Mouse (Mus musculus) liver, embryonic 12.5 days (tissue): Measurements from ENCODE around the gene Syngr4. TPM values are rescaled to one million over a fixed set of nuclear protein-coding genes. Genes with fewer than 3 reads are reported as not detected.
A peak's percentile ranks its signal among the peaks of the same experiment; 100 is the strongest.

ENCODE experiments used
- ATAC-seq: fragments of 200-750 bp; cut with Nextera tagmentation; 2 replicates; pipeline ENCODE4 v1.8.0; 2017; ENCODE audit warnings: moderate number of reproducible peaks, mild to moderate bottlenecking, moderate library complexity
- H3K27ac ChIP-seq: fragments of 300-500 bp; sonication (generic); 2 replicates; pipeline ENCODE4 v1.5.1; 2016; ENCODE audit warnings: mild to moderate bottlenecking
- H3K27me3 ChIP-seq: fragments of 300-500 bp; sonication (generic); replicated peaks from 2 replicates; pipeline ENCODE4 v1.6.1; 2016; ENCODE audit warnings: mild to moderate bottlenecking, moderate library complexity
- H3K36me3 ChIP-seq: fragments of 300-500 bp; sonication (generic); 2 replicates; pipeline ENCODE4 v1.6.1; 2016; ENCODE audit warnings: mild to moderate bottlenecking, moderate library complexity
- H3K4me1 ChIP-seq: fragments of 300-500 bp; sonication (generic); 2 replicates; pipeline ENCODE4 v1.6.1; 2016
- H3K4me2 ChIP-seq: fragments of 300-500 bp; sonication (generic); 2 replicates; pipeline ENCODE4 v1.6.1; 2016; ENCODE audit warnings: mild to moderate bottlenecking, moderate library complexity
- H3K4me3 ChIP-seq: fragments of 300-500 bp; sonication (generic); 2 replicates; pipeline ENCODE4 v1.5.1; 2016; ENCODE audit warnings: mild to moderate bottlenecking, moderate library complexity
- H3K9ac ChIP-seq: fragments of 300-500 bp; sonication (generic); 2 replicates; pipeline ENCODE4 v1.6.1; 2016; ENCODE audit warnings: mild to moderate bottlenecking, moderate library complexity
- H3K9me3 ChIP-seq: fragments of 300-500 bp; sonication (generic); replicated peaks from 2 replicates; pipeline ENCODE4 v1.6.1; 2016; ENCODE audit warnings: mild to moderate bottlenecking, moderate library complexity
- WGBS: fragments of 180-500 bp; shearing (Covaris S2); methylation state at CpG from one replicate; pipeline ENCODE4 v1.1.7; 2016; ENCODE audit not compliant: insufficient replicate concordance; 5-methylcytosine and 5-hydroxymethylcytosine counted together
- polyA plus RNA-seq: library from polyadenylated mRNA; unstranded; fragments of >200 nt; fragmentation: Nextera tagmentation; extraction: Ambion mirVana; gene quantifications from 2 replicates; pipeline ENCODE4 v1.2.1, GENCODE M21; 2016

The Syngr4 gene
- polyA plus RNA-seq, 1 experiment from 2014 or later: 0.94 TPM

GRCm38 (mm10) chr7:45921950-45922600, 25.6 kb upstream of the Syngr4 start:
- H3K9ac ChIP-seq: peak overlapping the region; percentile 17; the same call in 1 of the 2 replicates
- peaks cover 73% of the 10 kb centered on the region for H3K4me1 ChIP-seq
- H3K4me2 ChIP-seq: peak overlapping the region; percentile 81
- no peaks in the 10 kb centered on the region for H3K9me3 ChIP-seq
- WGBS: 63% methylated on average over 12 of the region's 12 CpGs
- no peak overlapping the region for H3K4me3 ChIP-seq
- peaks cover 13% of the 10 kb centered on the region for H3K36me3 ChIP-seq
- peak overlapping the region; percentile 90 for H3K27ac ChIP-seq
- no peak for ATAC-seq
- no peaks in the 10 kb centered on the region for H3K27me3 ChIP-seq

GRCm38 (mm10) chr7:45921242-45921621, 24.7 kb upstream of the Syngr4 start, which contains the start of gene Emp3:
Gene Emp3 (minus strand): TSS chr7:45921404.
- H3K4me3 ChIP-seq: peak within 1 kb of the TSS; percentile 53
- H3K27ac ChIP-seq: peak within 1 kb of the TSS; percentile 90
- no peaks in the 10 kb centered on the region for H3K9me3 ChIP-seq
- WGBS: 11% methylated on average over 9 of the region's 9 CpGs
- H3K4me2 ChIP-seq: peak within 1 kb of the TSS; percentile 81
- peaks cover 13% of the 10 kb centered on the region for H3K36me3 ChIP-seq
- H3K9ac ChIP-seq: peak within 1 kb of the TSS; percentile 65
- peaks cover 81% of the 10 kb centered on the region for H3K4me1 ChIP-seq
- no peaks in the 10 kb centered on the region for H3K27me3 ChIP-seq
- ATAC-seq: peak; percentile 51

- Histone ChIP-seq H3K27me3 (no peaks in the 10 kb centered on the region), H3K9ac (peak overlapping the region; percentile 65), H3K4me3 (peak overlapping the region; percentile 53), H3K4me1 (peaks cover 86% of the 10 kb centered on the region), H3K9me3 (no peaks in the 10 kb centered on the region), H3K27ac (peak overlapping the region; percentile 90), H3K36me3 (peaks cover 17% of the 10 kb centered on the region), H3K4me2 (peak overlapping the region; percentile 81)
- ATAC-seq: no peak
- 21% methylated on average over 9 of the region's 9 CpGs for WGBS
Observed at GRCm38 (mm10) chr7:45920583-45921241, 24.2 kb upstream of the Syngr4 start.

- Histone ChIP-seq H3K4me3 (0 out of 2 replicates have a peak overlapping the region, but pooled peaks have one; percentile 53), H3K9me3 (no peaks in the 10 kb centered on the region), H3K27ac (peak overlapping the region; percentile 90), H3K36me3 (peaks cover 25% of the 10 kb centered on the region), H3K4me2 (peak overlapping the region; percentile 81), H3K27me3 (no peaks in the 10 kb centered on the region), H3K4me1 (peaks cover 85% of the 10 kb centered on the region), H3K9ac (peak overlapping the region; percentile 65; the same call in 1 of the 2 replicates)
- no peak for ATAC-seq
- 56% methylated on average over 4 of the region's 4 CpGs for WGBS
Observed at GRCm38 (mm10) chr7:45919761-45920160, 23.2 kb upstream of the Syngr4 start.

- Histone ChIP-seq H3K27ac (0 out of 2 replicates have a peak overlapping the region, but pooled peaks have one; percentile 90), H3K4me2 (peak overlapping the region; percentile 81; the same call in 1 of the 2 replicates), H3K9ac (no peak overlapping the region), H3K36me3 (peaks cover 27% of the 10 kb centered on the region), H3K9me3 (no peaks in the 10 kb centered on the region), H3K27me3 (no peaks in the 10 kb centered on the region), H3K4me1 (peaks cover 79% of the 10 kb centered on the region), H3K4me3 (no peak overlapping the region)
- WGBS: 73% methylated on average over 14 of the region's 14 CpGs
- ATAC-seq: no peak
Observed at GRCm38 (mm10) chr7:45919083-45919671, 22.7 kb upstream of the Syngr4 start.

GRCm38 (mm10) chr7:45917926-45918325, 21.4 kb upstream of the Syngr4 start:
- no peak overlapping the region for H3K4me2 ChIP-seq
- no peak overlapping the region for H3K4me3 ChIP-seq
- no peak for ATAC-seq
- no peaks in the 10 kb centered on the region for H3K27me3 ChIP-seq
- H3K27ac ChIP-seq: peak overlapping the region; percentile 66; the same call in 1 of the 2 replicates
- WGBS: 84% methylated on average over 15 of the region's 15 CpGs
- H3K36me3 ChIP-seq: peaks cover 40% of the 10 kb centered on the region
- peaks cover 67% of the 10 kb centered on the region for H3K4me1 ChIP-seq
- H3K9me3 ChIP-seq: no peaks in the 10 kb centered on the region
- no peak overlapping the region for H3K9ac ChIP-seq

- Histone ChIP-seq H3K4me2 (peak overlapping the region; percentile 53), H3K9me3 (no peaks in the 10 kb centered on the region), H3K4me3 (no peak overlapping the region), H3K36me3 (peaks cover 43% of the 10 kb centered on the region), H3K27me3 (no peaks in the 10 kb centered on the region), H3K4me1 (peaks cover 59% of the 10 kb centered on the region), H3K27ac (peak overlapping the region; percentile 66), H3K9ac (no peak overlapping the region; the same call in 1 of the 2 replicates)
- no peak for ATAC-seq
- WGBS: 48% methylated on average over 13 of the region's 13 CpGs
Observed at GRCm38 (mm10) chr7:45917004-45917704, 20.6 kb upstream of the Syngr4 start.

- peak overlapping the region; percentile 49; the same call in 1 of the 2 replicates for H3K9ac ChIP-seq
- H3K27ac ChIP-seq: peak overlapping the region; percentile 66
- 44% methylated on average over 26 of the region's 26 CpGs for WGBS
- H3K9me3 ChIP-seq: no peaks in the 10 kb centered on the region
- peak; percentile 36; the same call in 1 of the 2 replicates for ATAC-seq
- no peaks in the 10 kb centered on the region for H3K27me3 ChIP-seq
- H3K4me1 ChIP-seq: peaks cover 51% of the 10 kb centered on the region
- H3K4me2 ChIP-seq: peak overlapping the region; percentile 53
- peak overlapping the region; percentile 24 for H3K4me3 ChIP-seq
- peaks cover 43% of the 10 kb centered on the region for H3K36me3 ChIP-seq
Observed at GRCm38 (mm10) chr7:45916056-45917003, 19.8 kb upstream of the Syngr4 start.

- Histone ChIP-seq H3K4me1 (peaks cover 38% of the 10 kb centered on the region), H3K27me3 (no peaks in the 10 kb centered on the region), H3K4me2 (no peak overlapping the region), H3K27ac (no peak overlapping the region), H3K4me3 (no peak overlapping the region), H3K9me3 (no peaks in the 10 kb centered on the region), H3K36me3 (peaks cover 57% of the 10 kb centered on the region), H3K9ac (no peak overlapping the region)
- no peak for ATAC-seq
- 60% methylated on average over 5 of the region's 5 CpGs for WGBS
Observed at GRCm38 (mm10) chr7:45915011-45915410, 18.5 kb upstream of the Syngr4 start.

GRCm38 (mm10) chr7:45914067-45914466, 17.6 kb upstream of the Syngr4 start:
- WGBS: 82% methylated on average over 6 of the region's 6 CpGs
- Histone ChIP-seq H3K36me3 (peaks cover 64% of the 10 kb centered on the region), H3K9me3 (no peaks in the 10 kb centered on the region), H3K4me2 (no peak overlapping the region), H3K4me3 (no peak overlapping the region), H3K4me1 (peaks cover 28% of the 10 kb centered on the region), H3K9ac (no peak overlapping the region), H3K27me3 (no peaks in the 10 kb centered on the region), H3K27ac (no peak overlapping the region)
- ATAC-seq: no peak

GRCm38 (mm10) chr7:45909145-45909544, 12.6 kb upstream of the Syngr4 start:
- Histone ChIP-seq H3K4me3 (no peak overlapping the region), H3K36me3 (peaks cover 56% of the 10 kb centered on the region), H3K4me2 (no peak overlapping the region), H3K27me3 (no peaks in the 10 kb centered on the region), H3K9ac (no peak overlapping the region), H3K27ac (no peak overlapping the region), H3K9me3 (peaks cover under 1% of the 10 kb centered on the region; the same call in 1 of the 2 replicates), H3K4me1 (no peaks in the 10 kb centered on the region)
- 83% methylated on average over 16 of the region's 16 CpGs for WGBS
- ATAC-seq: no peak
